Mouse (Mus musculus) subcutaneous adipose tissue, adult 2 months (tissue): ENCODE measurements around the gene Musk. TPM values are rescaled to one million over a fixed set of nuclear protein-coding genes. Genes with fewer than 3 reads are reported as not detected.

Experiments
- polyA plus RNA-seq: library from polyadenylated mRNA; depleted of rRNA; stranded (reverse); fragments of >200 nt; gene quantifications from 2 replicates; pipeline ENCODE4 v1.2.3, GENCODE M21; 2012; ENCODE audit warnings: low replicate concordance; rRNA removed

Gene Musk
- 0.10 and 0.14 TPM in 2 replicates for polyA plus RNA-seq

GRCm38 (mm10) chr4:58285687-58286086 lies at the start of gene Musk:
Gene Musk, plus strand, starts transcription at chr4:58285960.

Other genes with a start within 250 kb of the Musk start
- 14.1 and 19.1 TPM in 2 replicates for gene Svep1, start 79.1 kb upstream of the Musk start, polyA plus RNA-seq